Mouse (Mus musculus) hindlimb bud, embryonic 11.5 days (tissue): ENCODE measurements around the gene Frmpd4.

Experiments
- DNase-seq: peaks from one replicate; pipeline ENCODE4 v3.0.0-alpha.2; 2012; ENCODE audit warnings: low read depth, low spot score; ENCODE audit errors: extremely low spot score

Frmpd4 gene

GRCm38 (mm10) chrX:168577131-168577530 lies at the start of gene Frmpd4:
TSS of gene Frmpd4 (minus strand) at chrX:168577231.
- DNase-seq: no peak

GRCm38 (mm10) chrX:168595193-168595592 lies 18.2 kb upstream of the Frmpd4 start:
- no peak for DNase-seq

GRCm38 (mm10) chrX:168584303-168584702 lies 7.3 kb upstream of the Frmpd4 start:
- no peak for DNase-seq

- no peak for DNase-seq
Observed at GRCm38 (mm10) chrX:168571808-168572207, 5.2 kb downstream of the Frmpd4 start.

- DNase-seq: no peak
Observed at GRCm38 (mm10) chrX:168569231-168569630, 7.8 kb downstream of the Frmpd4 start.

GRCm38 (mm10) chrX:168505254-168505653 lies 71.8 kb downstream of the Frmpd4 start:
- DNase-seq: no peak

GRCm38 (mm10) chrX:168455233-168455632 lies 121.8 kb downstream of the Frmpd4 start:
- no peak for DNase-seq

- DNase-seq: no peak
Observed at GRCm38 (mm10) chrX:168431206-168431605, 145.8 kb downstream of the Frmpd4 start.

- no peak for DNase-seq
Observed at GRCm38 (mm10) chrX:168429814-168430213, 147.2 kb downstream of the Frmpd4 start.

GRCm38 (mm10) chrX:168415403-168415802 lies 161.6 kb downstream of the Frmpd4 start:
- peak; percentile 16 for DNase-seq

GRCm38 (mm10) chrX:168403512-168403911 lies 173.5 kb downstream of the Frmpd4 start:
- no peak for DNase-seq

- DNase-seq: no peak
Observed at GRCm38 (mm10) chrX:168350431-168350830, 226.6 kb downstream of the Frmpd4 start.

- DNase-seq: no peak
Observed at GRCm38 (mm10) chrX:168349320-168350225, 227.5 kb downstream of the Frmpd4 start.

GRCm38 (mm10) chrX:168338212-168338611 lies 238.8 kb downstream of the Frmpd4 start:
- DNase-seq: no peak

- DNase-seq: no peak
Observed at GRCm38 (mm10) chrX:168325161-168325560, 251.9 kb downstream of the Frmpd4 start.

GRCm38 (mm10) chrX:168312158-168312557 lies 264.9 kb downstream of the Frmpd4 start:
- DNase-seq: no peak

GRCm38 (mm10) chrX:168310143-168310542 lies 266.9 kb downstream of the Frmpd4 start:
- no peak for DNase-seq

- DNase-seq: no peak
Observed at GRCm38 (mm10) chrX:168292506-168292905, 284.5 kb downstream of the Frmpd4 start.

GRCm38 (mm10) chrX:168207034-168207433 lies 370.0 kb downstream of the Frmpd4 start:
- no peak for DNase-seq

GRCm38 (mm10) chrX:168191944-168192343 lies 385.1 kb downstream of the Frmpd4 start:
- DNase-seq: no peak

- no peak for DNase-seq
Observed at GRCm38 (mm10) chrX:168189563-168189962, 387.5 kb downstream of the Frmpd4 start.

GRCm38 (mm10) chrX:168163001-168163400 lies 414.0 kb downstream of the Frmpd4 start:
- no peak for DNase-seq

- DNase-seq: no peak
Observed at GRCm38 (mm10) chrX:168158866-168159265, 418.2 kb downstream of the Frmpd4 start.
